Mouse (Mus musculus): Measurements from ENCODE around the gene Olfr434. TPM values are rescaled to one million over a fixed set of nuclear protein-coding genes. Genes with fewer than 3 reads are reported as not detected.

Gene Olfr434
- polyA plus RNA-seq (2012; rRNA removed): not detected in 2 replicates

GRCm38 (mm10) chr6:43212873-43213272 lies at the start of gene Olfr434:
Olfr434 (plus strand) TSS chr6:43213021.

GRCm38 (mm10) chr6:43171840-43172239 lies 41.0 kb upstream of the Olfr434 start, which contains the start of gene Olfr13:
Olfr13 (plus strand) TSS chr6:43172140.

GRCm38 (mm10) chr6:43196781-43197180 lies 16.0 kb upstream of the Olfr434 start, which contains the start of gene Olfr435:
Olfr435 (plus strand) TSS chr6:43197146.

GRCm38 (mm10) chr6:43231255-43231654 lies 18.4 kb downstream of the Olfr434 start, which contains the start of gene Olfr47:
Olfr47 (plus strand) TSS chr6:43231529.

GRCm38 (mm10) chr6:43265363-43266041 lies 52.7 kb downstream of the Olfr434 start, which contains the start of gene Arhgef5:
Arhgef5 (plus strand) TSS chr6:43265582.

Other genes with a start within 250 kb of the Olfr434 start
- gene Olfr441, start 106.7 kb upstream of the Olfr434 start, polyA plus RNA-seq (2012; rRNA removed): not detected in 2 replicates
- gene Olfr237-ps1, start 66.5 kb upstream of the Olfr434 start, polyA plus RNA-seq (2012; rRNA removed): not detected in 2 replicates
- gene Olfr437, start 49.7 kb upstream of the Olfr434 start, polyA plus RNA-seq (2012; rRNA removed): not detected in 2 replicates
- not detected in 2 replicates for gene Olfr13, start 40.9 kb upstream of the Olfr434 start, polyA plus RNA-seq (2012; rRNA removed)
- not detected in 2 replicates for gene Olfr435, start 15.9 kb upstream of the Olfr434 start, polyA plus RNA-seq (2012; rRNA removed)
- gene Olfr47, start 18.5 kb downstream of the Olfr434 start, polyA plus RNA-seq (2012; rRNA removed): not detected in 2 replicates
- gene Arhgef5, start 52.6 kb downstream of the Olfr434 start, polyA plus RNA-seq (2012; rRNA removed): 8.4 TPM in 2 replicates
- gene Nobox, start 96.5 kb downstream of the Olfr434 start, polyA plus RNA-seq (2012; rRNA removed): 0.02 TPM in 1 of 2 replicates, not detected in the other

All from liver, embryonic 18 days (tissue).